Mouse (Mus musculus) lung, postnatal 0 days (tissue): Measurements from ENCODE around the gene Tomm40.

Experiments
- CTCF ChIP-seq: IDR thresholded peaks from 2 replicates; pipeline ENCODE4 v1.5.1; 2016; ENCODE audit warnings: antibody characterized with exemption, mild to moderate bottlenecking
- EP300 ChIP-seq: IDR thresholded peaks from 2 replicates; pipeline ENCODE4 v1.6.1; 2016; ENCODE audit warnings: antibody characterized with exemption, mild to moderate bottlenecking, control low read depth

- TF ChIP-seq EP300 = no peak
- TF ChIP-seq CTCF = peak; percentile 51
Observed at GRCm38 (mm10) chr7:19666750-19667149, 48.5 kb downstream of the Tomm40 start.
